Mouse (Mus musculus): ENCODE results near the gene Evpl. TPM values are rescaled to one million over a fixed set of nuclear protein-coding genes. Genes with fewer than 3 reads are reported as not detected.

Gene Evpl
- polyA plus RNA-seq, 1 experiment from 2014 or later = 0.56 TPM

DNA sequence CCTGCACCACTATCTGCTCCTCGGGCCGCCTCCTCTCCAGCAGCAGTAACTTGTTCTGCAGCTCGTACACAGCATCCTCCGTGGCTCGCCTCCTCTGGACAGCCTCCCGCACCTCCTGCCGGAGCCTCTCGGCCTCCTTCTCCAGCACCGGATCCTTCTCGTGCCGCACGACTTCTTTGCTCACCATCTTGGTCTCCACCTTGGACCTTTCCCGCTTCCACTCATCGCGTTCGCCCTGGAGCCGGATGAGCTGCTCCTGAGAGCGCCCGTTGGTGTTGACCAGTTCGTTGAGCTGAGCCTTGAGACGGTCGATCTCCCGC is 15.2 kb downstream of the Evpl start:
- Histone ChIP-seq H3K4me2 (peak overlapping the region; percentile 61), H3K36me3 (ENCODE audit: control insufficient read depth, insufficient read depth, low read length) (no peaks in the 10 kb centered on the region), H3K4me1 (replicated peaks; ENCODE audit: control insufficient read depth, insufficient read depth, low read length) (peaks cover 22% of the 10 kb centered on the region), H3K4me3 (ENCODE audit: low read depth, low read length) (peak overlapping the region; percentile 31), H3K27me3 (replicated peaks; ENCODE audit: control insufficient read depth, insufficient read depth, low read length) (peaks cover 47% of the 10 kb centered on the region), H3K9me3 (ENCODE audit: control insufficient read depth, low read length) (no peaks in the 10 kb centered on the region), H3K27ac (ENCODE audit: low read depth, low read length) (no peak overlapping the region), H3K9ac (ENCODE audit: low read depth, low read length) (no peak overlapping the region)
- DNase-seq (ENCODE audit: low spot score) (no peak), ATAC-seq (replicated peaks; ENCODE audit: low FRiP score) (no peak)
- 8% methylated on average over 23 of the region's 23 CpGs for WGBS

DNA sequence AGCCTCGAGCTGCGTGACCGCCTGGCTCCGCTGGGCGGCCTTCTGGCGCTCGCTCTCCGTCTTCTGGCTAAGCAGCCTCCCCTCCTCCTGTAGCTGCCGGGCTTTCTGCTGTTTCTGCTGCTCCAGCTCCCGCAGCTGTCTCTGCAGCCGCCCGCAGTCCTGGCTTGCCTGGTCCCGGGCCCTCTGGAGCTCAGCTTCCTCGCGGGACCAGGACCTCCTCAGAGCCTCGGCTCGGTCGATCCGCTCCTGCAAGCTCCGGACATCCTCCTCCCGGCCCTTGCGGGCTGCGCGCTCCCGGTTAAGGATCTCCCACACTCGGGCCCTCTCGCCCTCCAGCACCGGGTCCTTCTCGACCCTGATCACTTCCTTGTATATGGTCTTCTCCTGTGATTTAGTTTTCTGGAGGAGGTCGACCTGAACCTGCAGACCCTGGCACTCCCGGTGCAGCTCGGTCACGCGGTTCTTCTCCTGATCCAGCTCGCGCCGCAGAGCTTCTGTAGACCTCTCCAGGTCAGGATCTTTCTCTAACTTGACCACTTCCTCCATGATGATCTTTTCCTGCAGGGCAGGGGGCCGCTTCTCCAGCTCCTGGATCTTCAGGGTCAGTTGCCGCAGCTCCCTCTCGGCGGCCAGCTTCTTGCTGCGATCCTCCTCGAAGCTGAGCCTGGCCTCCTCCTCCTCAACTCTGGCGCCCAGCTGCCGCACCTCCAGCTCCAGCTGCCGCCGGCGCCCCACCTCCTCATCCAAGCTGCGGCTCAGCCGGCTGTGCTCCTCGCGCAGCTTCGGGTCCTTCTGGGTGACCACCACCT is 15.7 kb downstream of the Evpl start:
- H3K36me3 ChIP-seq (ENCODE audit: control insufficient read depth, insufficient read depth, low read length) = no peaks in the 10 kb centered on the region
- peak overlapping the region; percentile 61 for H3K4me2 ChIP-seq
- ATAC-seq (replicated peaks; ENCODE audit: low FRiP score) = no peak
- H3K4me3 ChIP-seq (ENCODE audit: low read depth, low read length) = peak overlapping the region; percentile 31
- H3K27ac ChIP-seq (ENCODE audit: low read depth, low read length) = no peak overlapping the region
- 9% methylated on average over 53 of the region's 53 CpGs for WGBS
- H3K9me3 ChIP-seq (ENCODE audit: control insufficient read depth, low read length) = no peaks in the 10 kb centered on the region
- peaks cover 47% of the 10 kb centered on the region for H3K27me3 ChIP-seq (replicated peaks; ENCODE audit: control insufficient read depth, insufficient read depth, low read length)
- H3K9ac ChIP-seq (ENCODE audit: low read depth, low read length) = 0 out of 2 replicates have a peak overlapping the region, but pooled peaks have one; percentile 18
- H3K4me1 ChIP-seq (replicated peaks; ENCODE audit: control insufficient read depth, insufficient read depth, low read length) = peaks cover 22% of the 10 kb centered on the region
- no peak for DNase-seq (ENCODE audit: low spot score)

DNA sequence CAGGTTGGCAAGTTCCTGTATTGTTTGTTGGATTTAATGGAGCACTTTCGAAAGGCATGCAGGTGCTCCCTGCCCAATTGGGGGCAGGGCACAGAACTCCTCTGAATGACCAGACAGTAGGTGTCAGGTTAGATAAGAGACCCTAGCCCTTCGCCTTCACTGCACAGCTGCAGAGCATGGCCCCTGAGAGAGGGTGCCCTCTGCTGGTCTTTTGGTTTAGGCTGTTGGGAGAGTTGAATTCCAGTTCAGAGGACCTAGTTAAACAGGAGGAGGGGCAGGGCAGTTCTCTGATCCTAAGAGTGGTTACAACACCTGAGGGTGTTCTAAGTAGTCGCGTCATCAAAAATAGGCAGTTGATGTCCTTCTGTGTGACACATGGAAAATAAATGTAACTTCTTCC is 18.0 kb downstream of the Evpl start:
- H3K4me3 ChIP-seq (ENCODE audit: low read depth, low read length) = no peak overlapping the region
- 8% methylated on average over 4 of the region's 4 CpGs for WGBS
- no peaks in the 10 kb centered on the region for H3K36me3 ChIP-seq (ENCODE audit: control insufficient read depth, insufficient read depth, low read length)
- ATAC-seq (replicated peaks; ENCODE audit: low FRiP score) = peak; percentile 36
- H3K9me3 ChIP-seq (ENCODE audit: control insufficient read depth, low read length) = no peaks in the 10 kb centered on the region
- DNase-seq (ENCODE audit: low spot score) = peak; percentile 69
- H3K4me1 ChIP-seq (replicated peaks; ENCODE audit: control insufficient read depth, insufficient read depth, low read length) = peaks cover 22% of the 10 kb centered on the region
- no peak overlapping the region for H3K27ac ChIP-seq (ENCODE audit: low read depth, low read length)
- no peak overlapping the region for H3K4me2 ChIP-seq
- H3K27me3 ChIP-seq (replicated peaks; ENCODE audit: control insufficient read depth, insufficient read depth, low read length) = peaks cover 44% of the 10 kb centered on the region
- H3K9ac ChIP-seq (ENCODE audit: low read depth, low read length) = no peak overlapping the region

DNA sequence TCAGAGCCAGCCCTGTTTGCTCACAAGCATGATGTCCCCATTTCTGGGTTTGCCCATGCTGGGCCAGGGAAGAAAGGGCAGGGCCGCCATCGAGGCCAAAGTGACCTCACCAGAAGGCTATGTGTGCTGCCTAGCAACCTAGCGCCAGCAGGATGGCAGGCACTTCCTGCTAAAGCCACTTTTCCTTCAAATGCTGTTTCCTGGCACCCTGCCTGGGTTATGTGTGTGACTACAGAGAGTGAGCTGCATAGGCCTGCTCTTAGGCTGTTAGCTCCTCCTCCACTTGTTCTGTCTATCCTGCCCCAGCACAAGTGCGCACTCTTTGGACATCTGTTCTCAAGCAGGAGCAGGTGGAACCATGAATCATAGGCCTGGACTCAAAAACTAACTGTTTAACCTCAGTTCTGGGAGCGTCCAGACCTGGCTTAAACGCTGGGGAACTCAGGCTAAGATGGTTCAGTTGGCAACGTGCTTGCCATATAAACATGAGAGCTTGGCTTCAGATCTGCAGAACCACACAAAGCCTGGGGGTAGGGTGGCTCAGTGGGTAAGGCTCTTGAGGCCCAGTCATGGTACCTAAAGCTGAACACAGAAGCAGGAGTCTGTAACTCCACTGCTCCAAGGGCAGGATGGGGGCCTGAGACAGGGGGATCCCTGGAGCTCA is 19.0 kb downstream of the Evpl start:
- Histone ChIP-seq H3K4me3 (ENCODE audit: low read depth, low read length) (no peak overlapping the region), H3K36me3 (ENCODE audit: control insufficient read depth, insufficient read depth, low read length) (no peaks in the 10 kb centered on the region)
- ATAC-seq (replicated peaks; ENCODE audit: low FRiP score) = 0 out of 2 replicates have a peak, but pooled peaks have one; percentile 22

DNA sequence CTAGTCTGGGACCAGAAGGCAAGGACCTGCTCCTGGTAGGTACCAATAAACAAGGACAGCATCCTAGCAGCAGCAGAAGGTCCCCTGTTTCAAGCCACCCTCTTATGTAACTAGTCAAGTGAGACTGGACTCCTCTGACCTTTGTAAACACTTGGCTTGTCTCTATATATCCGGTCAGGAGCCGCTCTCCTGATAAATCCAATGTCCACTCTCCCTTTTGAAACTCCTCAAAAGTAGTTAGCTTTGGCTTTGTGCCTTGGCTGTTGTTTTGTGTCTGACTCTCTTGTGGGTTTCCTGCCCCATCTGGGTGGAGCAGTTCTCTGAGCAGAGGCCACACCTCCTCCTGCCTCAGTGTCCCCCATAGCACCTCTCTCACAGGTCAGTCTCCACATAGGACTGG is 19.6 kb downstream of the Evpl start:
- Histone ChIP-seq H3K4me3 (ENCODE audit: low read depth, low read length) (no peak overlapping the region), H3K27me3 (replicated peaks; ENCODE audit: control insufficient read depth, insufficient read depth, low read length) (peaks cover 28% of the 10 kb centered on the region), H3K9me3 (ENCODE audit: control insufficient read depth, low read length) (no peaks in the 10 kb centered on the region), H3K4me1 (replicated peaks; ENCODE audit: control insufficient read depth, insufficient read depth, low read length) (peaks cover 22% of the 10 kb centered on the region), H3K4me2 (no peak overlapping the region), H3K36me3 (ENCODE audit: control insufficient read depth, insufficient read depth, low read length) (no peaks in the 10 kb centered on the region), H3K27ac (ENCODE audit: low read depth, low read length) (no peak overlapping the region; the same call in 1 of the 2 replicates), H3K9ac (ENCODE audit: low read depth, low read length) (no peak overlapping the region)
- no peak for ATAC-seq (replicated peaks; ENCODE audit: low FRiP score)
- no peak for DNase-seq (ENCODE audit: low spot score)
- 78% methylated on average over 2 of the region's 2 CpGs for WGBS

More for the DNA sequence above, 19.0 kb downstream of the Evpl start:
- WGBS = 55% methylated on average over 7 of the region's 7 CpGs
- no peak for DNase-seq (ENCODE audit: low spot score)
- H3K9me3 ChIP-seq (ENCODE audit: control insufficient read depth, low read length) = no peaks in the 10 kb centered on the region
- H3K27ac ChIP-seq (ENCODE audit: low read depth, low read length) = no peak overlapping the region; the same call in 1 of the 2 replicates
- H3K4me2 ChIP-seq = no peak overlapping the region
- H3K4me1 ChIP-seq (replicated peaks; ENCODE audit: control insufficient read depth, insufficient read depth, low read length) = peaks cover 22% of the 10 kb centered on the region
- no peak overlapping the region for H3K9ac ChIP-seq (ENCODE audit: low read depth, low read length)
- H3K27me3 ChIP-seq (replicated peaks; ENCODE audit: control insufficient read depth, insufficient read depth, low read length) = peaks cover 34% of the 10 kb centered on the region

DNA sequence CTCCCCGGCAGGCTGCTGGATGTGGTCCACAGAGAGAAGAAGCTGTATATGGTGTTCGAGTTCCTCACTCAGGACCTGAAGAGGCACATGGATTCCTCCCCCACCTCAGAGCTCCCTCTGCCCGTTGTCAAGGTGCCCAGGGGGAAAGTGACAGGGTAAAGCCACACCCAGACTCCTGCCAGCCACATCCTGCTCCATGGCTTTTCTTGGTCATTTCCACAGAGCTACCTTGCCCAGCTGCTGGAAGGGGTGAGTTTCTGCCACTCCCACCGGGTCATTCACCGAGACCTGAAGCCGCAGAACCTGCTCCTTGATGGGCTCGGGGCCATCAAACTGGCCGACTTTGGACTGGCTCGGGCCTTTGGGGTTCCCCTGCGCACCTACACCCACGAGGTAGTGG is 21.3 kb downstream of the Evpl start:
- Histone ChIP-seq H3K9ac (ENCODE audit: low read depth, low read length) (no peak overlapping the region), H3K27me3 (replicated peaks; ENCODE audit: control insufficient read depth, insufficient read depth, low read length) (peaks cover 11% of the 10 kb centered on the region), H3K27ac (ENCODE audit: low read depth, low read length) (no peak overlapping the region), H3K4me3 (ENCODE audit: low read depth, low read length) (no peak overlapping the region), H3K36me3 (ENCODE audit: control insufficient read depth, insufficient read depth, low read length) (no peaks in the 10 kb centered on the region), H3K4me1 (replicated peaks; ENCODE audit: control insufficient read depth, insufficient read depth, low read length) (peaks cover 15% of the 10 kb centered on the region), H3K9me3 (ENCODE audit: control insufficient read depth, low read length) (no peaks in the 10 kb centered on the region), H3K4me2 (no peak overlapping the region)
- DNase-seq (ENCODE audit: low spot score) (no peak), ATAC-seq (replicated peaks; ENCODE audit: low FRiP score) (no peak)
- 82% methylated on average over 11 of the region's 11 CpGs for WGBS

DNA sequence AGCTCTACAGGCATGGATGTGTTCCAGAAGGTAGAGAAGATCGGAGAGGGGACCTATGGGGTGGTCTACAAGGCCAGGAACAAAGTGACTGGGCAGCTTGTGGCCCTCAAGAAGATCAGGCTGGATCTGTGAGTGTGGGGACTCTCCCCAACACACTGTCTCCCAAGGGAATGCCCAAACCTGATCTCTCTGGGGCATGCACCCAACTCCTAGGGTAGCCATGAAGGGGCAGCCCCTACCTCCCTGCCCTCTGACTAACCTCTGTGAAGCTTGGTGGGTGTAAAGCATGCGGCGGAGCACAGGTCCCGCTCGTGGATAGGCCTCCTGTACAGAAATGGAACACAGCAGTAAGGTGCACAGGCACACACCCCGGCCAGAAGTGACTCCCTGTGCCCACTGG is 21.9 kb downstream of the Evpl start:
- Histone ChIP-seq H3K36me3 (ENCODE audit: control insufficient read depth, insufficient read depth, low read length) (no peaks in the 10 kb centered on the region), H3K27me3 (replicated peaks; ENCODE audit: control insufficient read depth, insufficient read depth, low read length) (peaks cover 6% of the 10 kb centered on the region), H3K9ac (ENCODE audit: low read depth, low read length) (no peak overlapping the region), H3K4me1 (replicated peaks; ENCODE audit: control insufficient read depth, insufficient read depth, low read length) (peaks cover 17% of the 10 kb centered on the region), H3K9me3 (ENCODE audit: control insufficient read depth, low read length) (no peaks in the 10 kb centered on the region), H3K4me2 (no peak overlapping the region), H3K27ac (ENCODE audit: low read depth, low read length) (no peak overlapping the region), H3K4me3 (ENCODE audit: low read depth, low read length) (no peak overlapping the region)
- no peak for DNase-seq (ENCODE audit: low spot score)
- 85% methylated on average over 6 of the region's 6 CpGs for WGBS
- ATAC-seq (replicated peaks; ENCODE audit: low FRiP score) = no peak

DNA sequence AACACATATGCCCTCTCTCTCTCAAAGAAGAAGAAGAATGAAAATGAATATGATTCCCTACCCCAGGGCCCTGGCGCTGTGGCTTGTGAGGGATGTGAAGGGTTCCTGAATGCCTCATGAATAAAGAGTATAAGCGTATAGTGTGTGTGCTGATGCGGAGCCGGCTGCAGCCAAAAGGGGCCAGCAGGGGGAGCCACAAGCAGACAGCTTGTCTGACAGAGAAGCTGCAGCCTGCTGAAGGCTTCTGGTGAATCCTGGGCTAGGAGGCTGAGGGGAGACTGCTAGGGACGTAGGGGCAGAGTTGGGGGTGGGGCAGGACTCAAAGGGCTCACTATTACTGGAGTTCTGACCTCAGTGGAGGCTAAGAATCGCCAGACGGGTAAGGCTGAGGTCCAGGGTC is 22.7 kb downstream of the Evpl start:
- 77% methylated on average over 7 of the region's 7 CpGs for WGBS
- Histone ChIP-seq H3K27ac (ENCODE audit: low read depth, low read length) (no peak overlapping the region), H3K9ac (ENCODE audit: low read depth, low read length) (no peak overlapping the region), H3K4me3 (ENCODE audit: low read depth, low read length) (no peak overlapping the region), H3K4me2 (no peak overlapping the region), H3K27me3 (replicated peaks; ENCODE audit: control insufficient read depth, insufficient read depth, low read length) (no peaks in the 10 kb centered on the region), H3K36me3 (ENCODE audit: control insufficient read depth, insufficient read depth, low read length) (no peaks in the 10 kb centered on the region), H3K4me1 (replicated peaks; ENCODE audit: control insufficient read depth, insufficient read depth, low read length) (peaks cover 17% of the 10 kb centered on the region), H3K9me3 (ENCODE audit: control insufficient read depth, low read length) (no peaks in the 10 kb centered on the region)
- ATAC-seq (replicated peaks; ENCODE audit: low FRiP score) (no peak), DNase-seq (ENCODE audit: low spot score) (no peak)

All from liver, embryonic 11.5 days (tissue).